Mouse (Mus musculus): ENCODE measurements around the gene Fam117b.

GRCm38 (mm10) chr1:60007337-60007736, 94.5 kb downstream of the Fam117b start:
- TF ChIP-seq CTCF (IDR thresholded peaks at IDR 0.05; ENCODE audit: control insufficient read depth, insufficient read depth, insufficient read length) (no peak), CEBPB (IDR thresholded peaks at IDR 0.05; ENCODE audit: low read depth) (no peak), MAX (IDR thresholded peaks at IDR 0.05) (no peak), FOSL1 (IDR thresholded peaks at IDR 0.05; ENCODE audit: insufficient read depth, low read length, poor library complexity, severe bottlenecking) (no peak), USF1 (IDR thresholded peaks at IDR 0.05; ENCODE audit: low read depth) (no peak), MYOD1 (IDR thresholded peaks at IDR 0.05; ENCODE audit: control insufficient read depth, insufficient read length, low read depth) (no peak)

Measured in C2C12 (cell line).